Mouse (Mus musculus) CD4-positive helper T cell, adult 2 months (primary cell): Measurements from ENCODE around the gene Adgre5.

Experiments used
- DNase-seq: peaks from one replicate; pipeline ENCODE4 v3.0.0-alpha.2; 2012; ENCODE audit warnings: low read depth, missing footprints, low spot score

Gene Adgre5

DNA sequence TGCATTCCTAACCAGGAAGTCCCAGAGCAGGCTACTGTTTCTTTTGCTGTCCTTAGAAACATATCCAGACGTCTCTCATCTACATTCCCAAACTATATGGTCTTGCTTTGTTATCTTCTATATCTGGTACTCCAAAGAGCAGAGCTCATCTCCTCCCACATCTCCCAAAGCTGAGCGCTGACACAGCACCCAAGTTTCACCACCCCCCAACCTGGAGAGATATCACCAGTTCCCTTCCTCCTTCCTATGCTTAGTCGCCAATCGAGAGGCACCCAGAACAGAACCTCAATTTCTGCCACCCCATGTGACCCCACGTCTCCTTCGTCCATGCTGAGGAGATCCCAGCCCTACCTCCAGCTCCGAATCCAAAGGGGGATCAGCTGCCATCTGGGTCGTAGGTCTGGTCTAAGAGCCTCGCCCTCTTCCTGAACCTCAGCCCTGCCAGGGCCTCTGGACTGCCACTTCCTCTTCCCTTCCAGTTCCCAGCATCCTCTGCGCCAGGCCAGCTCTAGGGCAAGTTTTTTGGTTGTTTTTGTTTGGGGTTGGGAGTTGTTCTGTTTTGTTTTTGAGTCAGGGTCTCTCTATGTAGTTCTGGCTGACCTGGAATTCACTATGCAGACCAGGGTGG lies 47.4 kb downstream of the Adgre5 start:
- peak; percentile 41 for DNase-seq

DNA sequence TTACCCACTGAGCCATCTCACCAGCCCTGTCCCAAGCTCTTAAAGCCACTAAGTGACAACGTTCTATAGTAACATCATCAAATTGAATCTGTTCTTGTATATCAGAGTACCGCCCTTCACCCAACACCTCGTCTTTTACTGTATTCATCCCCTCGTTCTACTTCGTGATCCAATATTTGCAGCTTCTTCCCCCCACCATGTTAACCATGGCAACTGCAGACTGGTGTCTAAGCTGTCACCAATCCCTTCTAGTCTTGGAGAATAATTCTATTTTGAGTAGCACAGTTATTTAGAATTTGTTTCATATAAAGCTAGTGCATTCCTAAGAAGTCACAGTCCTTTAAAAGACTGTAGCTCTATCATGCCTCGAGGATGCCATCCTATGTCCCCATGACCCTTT lies 51.9 kb downstream of the Adgre5 start:
- DNase-seq, result no peak

DNA sequence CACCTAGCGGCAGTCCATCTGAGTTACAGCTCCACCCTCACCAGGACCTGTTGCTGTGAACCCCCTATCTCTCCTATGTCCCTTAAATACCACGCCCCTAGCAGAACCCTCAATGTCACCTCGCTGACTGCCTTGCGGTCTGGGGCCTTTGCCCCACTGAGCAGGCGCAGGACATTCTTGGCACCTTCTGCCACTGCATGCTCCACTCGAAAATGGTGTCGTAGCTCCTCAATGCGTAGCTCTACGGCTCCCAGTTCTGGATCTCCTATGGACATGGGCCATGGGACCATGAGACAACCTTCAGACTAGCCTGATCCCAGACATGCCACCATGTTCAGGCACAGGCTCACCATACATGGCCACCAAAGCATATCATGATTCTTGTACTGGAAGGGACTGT lies 56.6 kb downstream of the Adgre5 start:
- DNase-seq, result no peak

- no peak for DNase-seq
Measured at GRCm38 (mm10) chr8:83681099-83681498, 60.0 kb downstream of the Adgre5 start.

GRCm38 (mm10) chr8:83680603-83681002 lies 60.5 kb downstream of the Adgre5 start:
- no peak for DNase-seq

DNA sequence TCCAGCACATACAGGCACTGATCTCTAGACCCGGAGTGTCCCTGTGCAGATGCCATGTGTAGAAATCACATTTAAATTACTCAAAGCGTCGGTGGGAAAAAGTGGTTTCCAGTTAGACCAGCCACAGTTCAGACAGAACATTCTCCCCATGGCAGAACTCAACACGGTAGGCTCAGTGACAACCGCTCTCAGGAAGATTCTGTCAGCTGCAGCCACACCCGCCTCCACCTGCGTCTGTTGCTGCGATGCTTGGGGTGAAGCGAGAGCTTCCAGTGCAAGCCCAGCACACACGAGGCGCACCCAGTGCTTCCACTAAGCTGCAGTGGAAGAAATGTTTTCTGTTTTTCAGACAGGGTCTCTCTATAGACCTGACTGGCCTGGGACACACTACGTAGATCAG lies 61.3 kb downstream of the Adgre5 start:
- no peak for DNase-seq

GRCm38 (mm10) chr8:83674497-83674896 lies 66.6 kb downstream of the Adgre5 start:
- no peak for DNase-seq
